In the genomic region with DNA sequence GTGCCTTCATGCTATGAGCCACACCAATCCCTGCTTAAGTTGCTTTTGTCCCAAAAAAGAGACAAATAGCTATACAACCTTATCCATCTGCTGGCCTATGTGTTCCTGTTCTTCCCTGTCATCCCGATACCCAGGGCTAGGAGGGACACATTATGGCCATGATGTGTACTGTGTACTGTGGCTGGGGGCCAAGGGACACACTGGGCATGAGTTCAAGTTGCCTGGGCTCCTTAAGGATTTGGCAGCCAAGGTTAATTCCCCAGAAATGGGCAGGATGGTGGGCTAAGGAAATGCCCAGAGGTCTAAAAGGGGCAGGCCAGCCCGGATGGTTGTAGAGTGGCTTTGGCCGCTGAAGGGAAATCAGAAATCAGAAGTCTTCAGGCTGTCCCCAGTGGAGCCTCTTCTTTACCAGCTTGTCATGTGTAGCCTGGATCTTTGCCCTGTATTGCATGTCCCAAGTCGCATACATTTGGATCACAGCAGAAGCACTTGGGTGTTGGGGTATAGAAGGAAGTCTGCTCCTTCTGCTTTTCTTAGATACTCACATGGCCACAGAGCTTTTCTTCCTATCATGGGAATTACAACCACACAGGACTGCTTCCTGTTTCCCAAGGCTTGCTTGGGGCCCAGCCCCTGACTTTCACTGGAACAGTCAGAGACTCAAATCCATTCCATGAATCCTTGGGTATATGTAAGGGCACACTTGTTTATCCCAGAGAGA, we compare ENCODE assay signal across 11 mouse cellular contexts. TPM values are rescaled to one million over a fixed set of nuclear protein-coding genes. Genes with fewer than 3 reads are reported as not detected.
A peak's percentile ranks its signal among the peaks of the same experiment; 100 is the strongest.
DNase-seq lines count a peak whose midpoint lies in the region; ATAC-seq and TF ChIP-seq lines count a peak whose summit lies in the region.
"Had no signal": no experiment of that assay in that cellular context is flagged by ENCODE, and none has a peak within 500 bp of the region (broad histone marks: within the 10 kb centered on the region; RNA-seq: fewer than 3 reads in every experiment).

No protein-coding gene starts in this region.

- H3K4me3 ChIP-seq in midbrain, postnatal 0 days (ENCODE audit: low read depth, low read length), result no peak overlapping the region
- H3K4me3 ChIP-seq in midbrain, embryonic 14.5 days (replicated peaks; ENCODE audit: low read depth, low read length), result no peak overlapping the region
- no peak overlapping the region for H3K4me3 ChIP-seq in forebrain, embryonic 16.5 days (replicated peaks; ENCODE audit: low read length)
- H3K4me3 ChIP-seq: layer of hippocampus, adult 2 months had no signal

- 80% methylated on average over 4 of the region's 4 CpGs for WGBS in midbrain, postnatal 0 days
- 87% methylated on average over 4 of the region's 4 CpGs for WGBS in midbrain, embryonic 14.5 days
- WGBS in forebrain, embryonic 16.5 days, result 77% methylated on average over 4 of the region's 4 CpGs

- DNase-seq in cerebellum, adult 11-12 months, result peak; percentile 69
- DNase-seq in midbrain, postnatal 0 days (ENCODE audit: low spot score), result peak; percentile 41
- no peak for DNase-seq in midbrain, embryonic 14.5 days
- peak; percentile 40 for DNase-seq in heart, postnatal 4 days
- no peak for DNase-seq in frontal cortex, postnatal 14 days (ENCODE audit: low spot score in 2 of 2)
- DNase-seq: adrenal gland, adult 2 months had no signal

- no peaks in the 10 kb centered on the region for H3K27me3 ChIP-seq in midbrain, postnatal 0 days (ENCODE audit: insufficient read depth, low read length)
- H3K27me3 ChIP-seq in midbrain, embryonic 14.5 days (ENCODE audit: control insufficient read depth, insufficient read depth, low read length), result no peaks in the 10 kb centered on the region
- H3K27me3 ChIP-seq in forebrain, embryonic 16.5 days (replicated peaks; ENCODE audit: control insufficient read depth, insufficient read depth, low read length), result no peaks in the 10 kb centered on the region

- no peak for TF ChIP-seq CTCF in midbrain, postnatal 0 days (IDR thresholded peaks at IDR 0.05)

- no peak overlapping the region for H3K9ac ChIP-seq in midbrain, postnatal 0 days (replicated peaks; ENCODE audit: low read length, poor library complexity, severe bottlenecking)
- H3K9ac ChIP-seq in midbrain, embryonic 14.5 days (replicated peaks; ENCODE audit: low read length), result no peak overlapping the region
- H3K9ac ChIP-seq in forebrain, embryonic 16.5 days (replicated peaks; ENCODE audit: low read depth, low read length), result no peak overlapping the region
- H3K9ac ChIP-seq: liver, embryonic 14.5 days had no signal

- H3K4me2 ChIP-seq in midbrain, postnatal 0 days (ENCODE audit: low read depth, low read length, poor library complexity, severe bottlenecking), result no peak overlapping the region
- H3K4me2 ChIP-seq in midbrain, embryonic 14.5 days (ENCODE audit: low read length), result no peak overlapping the region
- H3K4me2 ChIP-seq in forebrain, embryonic 16.5 days (ENCODE audit: low read length), result no peak overlapping the region

- no peaks in the 10 kb centered on the region for H3K9me3 ChIP-seq in midbrain, postnatal 0 days (ENCODE audit: low read length)
- H3K9me3 ChIP-seq in midbrain, embryonic 14.5 days (ENCODE audit: control insufficient read depth, low read length), result no peaks in the 10 kb centered on the region
- no peaks in the 10 kb centered on the region for H3K9me3 ChIP-seq in forebrain, embryonic 16.5 days (ENCODE audit: control insufficient read depth, low read length)

- no peaks in the 10 kb centered on the region for H3K36me3 ChIP-seq in midbrain, postnatal 0 days (ENCODE audit: insufficient read depth, low read length)
- no peaks in the 10 kb centered on the region for H3K36me3 ChIP-seq in midbrain, embryonic 14.5 days (ENCODE audit: control insufficient read depth, insufficient read depth, low read length)
- no peaks in the 10 kb centered on the region for H3K36me3 ChIP-seq in forebrain, embryonic 16.5 days (ENCODE audit: control insufficient read depth, insufficient read depth)

- H3K27ac ChIP-seq in midbrain, postnatal 0 days (ENCODE audit: low read depth, low read length), result no peak overlapping the region
- no peak overlapping the region for H3K27ac ChIP-seq in midbrain, embryonic 14.5 days (replicated peaks; ENCODE audit: low read depth, low read length)
- no peak overlapping the region for H3K27ac ChIP-seq in forebrain, embryonic 16.5 days (ENCODE audit: low read length)
- H3K27ac ChIP-seq: layer of hippocampus, adult 2 months; liver, embryonic 14.5 days had no signal

- ATAC-seq in cerebellum, adult (ENCODE audit: insufficient number of reproducible peaks, low FRiP score, low TSS enrichment), result no peak
- no peak for ATAC-seq in midbrain, postnatal 0 days (ENCODE audit: low FRiP score)
- no peak for ATAC-seq in midbrain, embryonic 14.5 days (ENCODE audit: low FRiP score, low TSS enrichment)
- ATAC-seq in monocyte, adult 5-6 weeks (replicated peaks; ENCODE audit: insufficient number of reproducible peaks, low FRiP score, low TSS enrichment, poor library complexity, severe bottlenecking), result peak; percentile 52
- no peak for ATAC-seq in forebrain, embryonic 16.5 days

- H3K4me1 ChIP-seq in midbrain, postnatal 0 days (ENCODE audit: insufficient read depth, low read length), result no peaks in the 10 kb centered on the region
- no peaks in the 10 kb centered on the region for H3K4me1 ChIP-seq in midbrain, embryonic 14.5 days (ENCODE audit: control insufficient read depth, insufficient read depth, low read length)
- no peaks in the 10 kb centered on the region for H3K4me1 ChIP-seq in forebrain, embryonic 16.5 days (replicated peaks; ENCODE audit: control insufficient read depth, insufficient read depth, low read length)

RNA-seq across cellular contexts. Expression of gene Cd300a, which starts 5.3 kb away (rescaled TPM):
- total RNA-seq in midbrain, postnatal 0 days (2014; rRNA removed), result 1.5 and 1.8 TPM in 2 replicates
- 1.4 and 1.7 TPM in 2 replicates for polyA plus RNA-seq in midbrain, postnatal 0 days (2015; fragmentation: Nextera tagmentation; extraction: Ambion mirVana)
- 0.72 and 1.7 TPM in 2 replicates for polyA plus RNA-seq in midbrain, embryonic 14.5 days (2014; fragmentation: Nextera tagmentation; extraction: Ambion mirVana)
- total RNA-seq in heart, postnatal 4 days (2021), result under 1 TPM; 0.79 to 0.83 TPM
- total RNA-seq in monocyte, adult 5-6 weeks (2017), result 204 to 286 TPM (median 215 TPM) in 3 replicates
- 0.94 and 0.95 TPM in 2 replicates for polyA plus RNA-seq in forebrain, embryonic 16.5 days (2015; fragmentation: Nextera tagmentation; extraction: Ambion mirVana)

RNA-seq across cellular contexts. Expression of gene Gprc5c, which starts 33.6 kb away (rescaled TPM):
- total RNA-seq in midbrain, postnatal 0 days (2014; rRNA removed), result 7.5 and 12.8 TPM in 2 replicates
- polyA plus RNA-seq in midbrain, postnatal 0 days (2015; fragmentation: Nextera tagmentation; extraction: Ambion mirVana), result 5.7 and 5.8 TPM in 2 replicates
- polyA plus RNA-seq in midbrain, embryonic 14.5 days (2014; fragmentation: Nextera tagmentation; extraction: Ambion mirVana), result 2.1 and 7.0 TPM in 2 replicates
- total RNA-seq in heart, postnatal 4 days (2021), result 10 to 100 TPM; 11.9 to 12.1 TPM
- 0.78 to 3.1 TPM (median 1.9 TPM) in 3 replicates for total RNA-seq in monocyte, adult 5-6 weeks (2017)
- 6.1 and 7.0 TPM in 2 replicates for polyA plus RNA-seq in forebrain, embryonic 16.5 days (2015; fragmentation: Nextera tagmentation; extraction: Ambion mirVana)

RNA-seq across cellular contexts. Expression of gene Cd300lb, which starts 49.6 kb away (rescaled TPM):
- 0.05 and 0.24 TPM in 2 replicates for total RNA-seq in midbrain, postnatal 0 days (2014; rRNA removed)
- polyA plus RNA-seq in midbrain, postnatal 0 days (2015; fragmentation: Nextera tagmentation; extraction: Ambion mirVana), result 0.05 TPM in 1 of 2 replicates, not detected in the other
- polyA plus RNA-seq in midbrain, embryonic 14.5 days (2014; fragmentation: Nextera tagmentation; extraction: Ambion mirVana), result 0.21 TPM in 1 of 2 replicates, not detected in the other
- total RNA-seq in heart, postnatal 4 days (2021), result under 1 TPM; 0.19 to 0.32 TPM
- 53.2 to 124 TPM (median 94.6 TPM) in 3 replicates for total RNA-seq in monocyte, adult 5-6 weeks (2017)
- polyA plus RNA-seq in forebrain, embryonic 16.5 days (2015; fragmentation: Nextera tagmentation; extraction: Ambion mirVana), result 0.08 TPM in 1 of 2 replicates, not detected in the other

Comparison
In these comparisons a context has a peak if more than half of its experiments do, and no peak if none do; other contexts are left out.
1. DNase-seq: peak in cerebellum, adult 11-12 months (single experiment), midbrain, postnatal 0 days (single experiment) and heart, postnatal 4 days (single experiment); none in midbrain, embryonic 14.5 days (single experiment) and frontal cortex, postnatal 14 days (0 of 2).
2. RNA of gene Cd300a, which starts 5.3 kb away (total RNA-seq): 204 to 286 TPM in monocyte, adult 5-6 weeks; 1.5 to 1.8 TPM in midbrain, postnatal 0 days and 0.79 to 0.83 TPM in heart, postnatal 4 days; every median in the first group is over 10 times any median in the second.
3. RNA of gene Cd300lb, which starts 49.6 kb away (total RNA-seq): 53.2 to 124 TPM in monocyte, adult 5-6 weeks; 0.19 to 0.32 TPM in heart, postnatal 4 days and 0.05 to 0.24 TPM in midbrain, postnatal 0 days; every median in the first group is over 10 times any median in the second.